Mouse (Mus musculus) adrenal gland, postnatal 4 days (tissue): Measurements from ENCODE around the gene Mrln. TPM values are rescaled to one million over a fixed set of nuclear protein-coding genes. Genes with fewer than 3 reads are reported as not detected.

Experiments used
- DNase-seq, 2 experiments: peaks; one replicate each; pipeline ENCODE4 v3.0.0; 2021 to 2022; ENCODE audit warnings: low spot score in 2 of 2, mixed read lengths in 2 of 2
- long read RNA-seq, 2 experiments: library from polyadenylated mRNA; stranded (forward); transcript quantifications; one replicate each; pipeline ENCODE4 v2.0.0; 2021
- total RNA-seq, 2 experiments: library from RNA; stranded (reverse); gene quantifications; 2 replicates each; pipeline ENCODE4 v1.2.3; 2021

The Mrln gene
- 1 to 10 TPM; 3.8 to 5.3 TPM for total RNA-seq
- long read RNA-seq, experiment 1, partial matches to known transcripts: 0 of 4 reads
- long read RNA-seq, experiment 1, other reads (novel, unspliced or antisense): 0 of 4 reads
- long read RNA-seq, experiment 2, partial matches to known transcripts: 0 of 1 reads
- long read RNA-seq, experiment 2, other reads (novel, unspliced or antisense): 0 of 1 reads

GRCm38 (mm10) chr10:70204505-70205399 lies at the start of gene Mrln:
TSS of gene Mrln (plus strand) at chr10:70204664.
- no peak for DNase-seq

GRCm38 (mm10) chr10:70156431-70157165 lies 47.9 kb upstream of the Mrln start:
- DNase-seq: no peak

GRCm38 (mm10) chr10:70159651-70160320 lies 44.7 kb upstream of the Mrln start:
- no peak for DNase-seq

GRCm38 (mm10) chr10:70160811-70161210 lies 43.7 kb upstream of the Mrln start:
- no peak for DNase-seq

- DNase-seq: no peak
Observed at GRCm38 (mm10) chr10:70161504-70161903, 43.0 kb upstream of the Mrln start.

- no peak for DNase-seq
Observed at GRCm38 (mm10) chr10:70163681-70164080, 40.8 kb upstream of the Mrln start.

- DNase-seq: no peak
Observed at GRCm38 (mm10) chr10:70165877-70166276, 38.6 kb upstream of the Mrln start.

GRCm38 (mm10) chr10:70166427-70166826 lies 38.0 kb upstream of the Mrln start:
- DNase-seq: no peak

- no peak for DNase-seq
Observed at GRCm38 (mm10) chr10:70167625-70168024, 36.8 kb upstream of the Mrln start.

GRCm38 (mm10) chr10:70168396-70168795 lies 36.1 kb upstream of the Mrln start:
- DNase-seq: no peak

GRCm38 (mm10) chr10:70169044-70169443 lies 35.4 kb upstream of the Mrln start:
- DNase-seq: no peak

GRCm38 (mm10) chr10:70173314-70173713 lies 31.1 kb upstream of the Mrln start:
- DNase-seq: peak; percentile 28 to 39

- no peak for DNase-seq
Observed at GRCm38 (mm10) chr10:70174494-70175190, 29.8 kb upstream of the Mrln start.

GRCm38 (mm10) chr10:70180727-70181126 lies 23.7 kb upstream of the Mrln start:
- DNase-seq: no peak

- no peak for DNase-seq
Observed at GRCm38 (mm10) chr10:70181279-70181972, 23.0 kb upstream of the Mrln start.

- no peak for DNase-seq
Observed at GRCm38 (mm10) chr10:70183210-70184080, 21.0 kb upstream of the Mrln start.

- no peak for DNase-seq
Observed at GRCm38 (mm10) chr10:70186136-70186535, 18.3 kb upstream of the Mrln start.

GRCm38 (mm10) chr10:70186586-70186985 lies 17.9 kb upstream of the Mrln start:
- no peak for DNase-seq

GRCm38 (mm10) chr10:70189864-70190263 lies 14.6 kb upstream of the Mrln start:
- DNase-seq: no peak
